14 mouse cellular contexts compared by ENCODE assay signal in the genomic region with DNA sequence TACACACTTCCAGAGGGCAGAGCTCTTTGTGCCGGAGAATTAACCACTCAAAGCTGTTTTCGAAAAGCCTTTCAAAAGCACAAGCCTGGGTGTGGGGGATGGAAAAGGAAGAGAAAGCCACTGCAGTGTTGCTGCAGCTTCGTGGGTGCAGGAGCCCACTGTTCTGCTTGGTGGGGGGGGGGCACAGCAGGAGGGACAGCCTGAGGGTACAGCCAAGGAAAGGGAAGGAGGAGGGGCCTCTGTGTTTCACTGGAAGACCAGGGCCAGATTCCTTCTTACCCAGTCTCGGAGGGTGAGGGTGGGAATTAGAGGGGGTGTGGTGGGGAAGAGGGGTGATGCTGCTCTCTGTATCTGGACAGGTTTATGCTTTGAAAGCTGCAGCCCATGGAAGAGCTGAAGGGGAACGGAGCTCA. TPM values are rescaled to one million over a fixed set of nuclear protein-coding genes. Genes with fewer than 3 reads are reported as not detected.
A peak's percentile ranks its signal among the peaks of the same experiment; 100 is the strongest.
DNase-seq lines count a peak whose midpoint lies in the region; ATAC-seq and TF ChIP-seq lines count a peak whose summit lies in the region.
"Had no signal": no experiment of that assay in that cellular context is flagged by ENCODE, and none has a peak within 500 bp of the region (broad histone marks: within the 10 kb centered on the region; RNA-seq: fewer than 3 reads in every experiment).

No protein-coding gene starts in this region.

- 0 out of 2 replicates have a peak overlapping the region, but pooled peaks have one; percentile 30 for H3K9ac ChIP-seq in forebrain, embryonic 15.5 days (replicated peaks)
- H3K9ac ChIP-seq: liver, embryonic 14.5 days had no signal

- H3K4me1 ChIP-seq in forebrain, embryonic 15.5 days, result peaks cover 14% of the 10 kb centered on the region
- H3K4me1 ChIP-seq in midbrain, embryonic 10.5 days, result peaks cover 17% of the 10 kb centered on the region
- H3K4me1 ChIP-seq in olfactory bulb, adult 2 months (ENCODE audit: control insufficient read depth, insufficient read depth, low read length), result peaks cover 21% of the 10 kb centered on the region

- H3K36me3 ChIP-seq in forebrain, embryonic 15.5 days, result no peaks in the 10 kb centered on the region
- no peaks in the 10 kb centered on the region for H3K36me3 ChIP-seq in midbrain, embryonic 10.5 days

- no peak for TF ChIP-seq CTCF in layer of hippocampus, adult 2 months (conservative IDR thresholded peaks at IDR 0.05)
- no peak for TF ChIP-seq CTCF in olfactory bulb, adult 2 months (IDR thresholded peaks at IDR 0.05; ENCODE audit: insufficient read depth, low read depth, low read length)

- no peak for DNase-seq in layer of hippocampus, adult 2 months (ENCODE audit: low spot score in 2 of 2)
- DNase-seq in layer of hippocampus, postnatal 14 days (ENCODE audit: low spot score in 2 of 2), result no peak
- no peak for DNase-seq in midbrain, embryonic 10.5 days (ENCODE audit: low spot score)
- no peak for DNase-seq in cerebellum, adult 9-10 months
- no peak for DNase-seq in spleen, adult 18-20 months
- no peak for DNase-seq in ovary, adult 18-20 months (ENCODE audit: low spot score)

- peak; percentile 59 for ATAC-seq in forebrain, embryonic 15.5 days (replicated peaks)
- ATAC-seq: CD4-positive, CD25-positive, alpha-beta regulatory T cell, adult 4 months; inflammation-experienced regulatory T-cells, adult 6 months had no signal

- H3K27me3 ChIP-seq in forebrain, embryonic 15.5 days, result no peaks in the 10 kb centered on the region
- no peaks in the 10 kb centered on the region for H3K27me3 ChIP-seq in midbrain, embryonic 10.5 days (ENCODE audit: low read depth, poor library complexity, severe bottlenecking)

- TF ChIP-seq POLR2A in olfactory bulb, adult 2 months (IDR thresholded peaks at IDR 0.05; ENCODE audit: insufficient read depth, low read depth, low read length), result no peak

- peak overlapping the region; percentile 26 for H3K4me2 ChIP-seq in forebrain, embryonic 15.5 days (replicated peaks)

- H3K27ac ChIP-seq in layer of hippocampus, adult 2 months, result no peak overlapping the region
- H3K27ac ChIP-seq in forebrain, embryonic 15.5 days (replicated peaks), result no peak overlapping the region
- peak overlapping the region; percentile 66 for H3K27ac ChIP-seq in midbrain, embryonic 10.5 days (replicated peaks)
- H3K27ac ChIP-seq in olfactory bulb, adult 2 months (ENCODE audit: insufficient read depth, low read depth, low read length), result peak overlapping the region; percentile 32; the same call in 1 of the 2 replicates
- H3K27ac ChIP-seq: liver, embryonic 14.5 days had no signal

- peak overlapping the region; percentile 8; the same call in 1 of the 2 replicates for H3K4me3 ChIP-seq in layer of hippocampus, adult 2 months
- H3K4me3 ChIP-seq in forebrain, embryonic 15.5 days, result no peak overlapping the region
- H3K4me3 ChIP-seq in midbrain, embryonic 10.5 days, result no peak overlapping the region
- 0 out of 2 replicates have a peak overlapping the region, but pooled peaks have one; percentile 9 for H3K4me3 ChIP-seq in olfactory bulb, adult 2 months (ENCODE audit: insufficient read depth, low read depth, low read length)

- 7% methylated on average over 5 of the region's 5 CpGs for WGBS in forebrain, embryonic 15.5 days
- 30% methylated on average over 5 of the region's 5 CpGs for WGBS in midbrain, embryonic 10.5 days
- WGBS in olfactory bulb, adult 2 months, result 7% methylated on average over 5 of the region's 5 CpGs

- H3K9me3 ChIP-seq in forebrain, embryonic 15.5 days, result no peaks in the 10 kb centered on the region
- no peaks in the 10 kb centered on the region for H3K9me3 ChIP-seq in midbrain, embryonic 10.5 days (replicated peaks)

RNA-seq across cellular contexts. Expression of gene Ube2ql1, which starts 54.3 kb away (rescaled TPM):
- 100 to 1,000 TPM; 187 to 203 TPM for total RNA-seq in layer of hippocampus, adult 2 months (2021)
- total RNA-seq in layer of hippocampus, postnatal 14 days (2021), result 100 to 1,000 TPM; 183 to 189 TPM
- polyA plus RNA-seq in forebrain, embryonic 15.5 days (2015; fragmentation: Nextera tagmentation; extraction: Ambion mirVana), result 29.3 and 30.4 TPM in 2 replicates
- 0.96 and 2.0 TPM in 2 replicates for polyA plus RNA-seq in midbrain, embryonic 10.5 days (2016; fragmentation: Nextera tagmentation; extraction: Ambion mirVana)
- polyA plus RNA-seq in olfactory bulb, adult 2 months (2012; ENCODE audit: insufficient read depth, insufficient read length, low replicate concordance, missing spikeins), result not detected in 2 replicates
- total RNA-seq: common myeloid progenitor, adult 5-6 weeks; granulocyte monocyte progenitor cell, adult 5-6 weeks had no signal
- polyA plus RNA-seq: CD4-positive, CD25-positive, alpha-beta regulatory T cell, adult 4 months; inflammation-experienced regulatory T-cells, adult 6 months; testis, adult 2 months had no signal

Comparison
In these comparisons a context has a peak if more than half of its experiments do, and no peak if none do; other contexts are left out.
1. H3K27ac ChIP-seq: peak in midbrain, embryonic 10.5 days (single experiment) and olfactory bulb, adult 2 months (single experiment); none in layer of hippocampus, adult 2 months (single experiment) and forebrain, embryonic 15.5 days (single experiment).
2. H3K4me3 ChIP-seq: peak in layer of hippocampus, adult 2 months (single experiment) and olfactory bulb, adult 2 months (single experiment); none in forebrain, embryonic 15.5 days (single experiment) and midbrain, embryonic 10.5 days (single experiment).